In the genomic region with DNA sequence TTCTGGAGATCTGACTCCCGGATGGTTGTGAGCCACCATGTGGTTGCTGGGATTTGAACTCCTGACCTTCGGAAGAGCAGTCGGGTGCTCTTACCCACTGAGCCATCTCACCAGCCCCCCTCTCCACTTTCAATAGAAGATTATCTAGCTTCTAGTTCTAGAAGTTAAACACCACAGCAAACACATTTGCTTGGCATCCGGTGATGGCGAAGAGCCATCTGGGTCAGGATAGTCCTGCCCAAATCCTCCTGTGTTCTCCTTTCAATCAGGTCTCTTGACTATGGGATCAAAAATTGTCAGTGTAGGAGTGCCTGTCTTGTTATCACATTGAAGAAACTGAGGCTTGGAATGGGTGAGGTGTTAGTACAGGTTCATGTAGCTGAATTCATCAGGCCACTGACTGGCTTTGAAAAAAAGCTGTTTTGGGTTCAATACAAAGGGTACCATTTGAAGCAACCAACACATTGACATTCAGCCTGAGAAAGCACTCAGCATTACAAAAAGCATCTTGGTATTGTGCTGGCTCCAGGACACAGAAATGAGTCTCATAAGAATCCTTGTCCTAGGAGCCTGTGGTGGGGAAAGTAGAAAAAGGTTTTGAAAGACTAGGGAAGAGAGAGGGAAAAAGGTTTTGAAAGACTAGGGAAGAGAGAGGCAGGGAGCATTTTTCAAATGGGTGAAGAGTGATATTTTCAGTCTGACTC, we compare ENCODE assay signal across 19 mouse cellular contexts. TPM values are rescaled to one million over a fixed set of nuclear protein-coding genes. Genes with fewer than 3 reads are reported as not detected.
"Had no signal": no experiment of that assay in that cellular context is flagged by ENCODE, and none has a peak within 500 bp of the region (broad histone marks: within the 10 kb centered on the region; RNA-seq: fewer than 3 reads in every experiment).

No protein-coding gene starts in this region.

- H3K9ac ChIP-seq: limb, embryonic 12.5 days; liver, embryonic 13.5 days; liver, postnatal 0 days; lung, embryonic 15.5 days; midbrain, embryonic 12.5 days had no signal

- H3K4me3 ChIP-seq: limb, embryonic 12.5 days; liver, embryonic 13.5 days; lung, embryonic 15.5 days; megakaryocyte, embryonic 14.5 days; midbrain, embryonic 12.5 days had no signal

- H3K27ac ChIP-seq: limb, embryonic 12.5 days; liver, embryonic 13.5 days; lung, embryonic 15.5 days; macrophage; midbrain, embryonic 12.5 days had no signal

- H3K27me3 ChIP-seq: limb, embryonic 12.5 days; lung, embryonic 15.5 days; midbrain, embryonic 12.5 days had no signal

- DNase-seq: kidney, adult 18-20 months; kidney, postnatal 10 days; kidney, postnatal 4 days; liver; liver, embryonic 13.5 days; liver, postnatal 0 days; lung, postnatal 14 days; right cerebral cortex, postnatal 25 days; thymus, postnatal 36 days had no signal

- H3K36me3 ChIP-seq: liver, embryonic 13.5 days had no signal

- ATAC-seq: liver, postnatal 0 days had no signal

- H3K9me3 ChIP-seq: limb, embryonic 12.5 days; liver, embryonic 13.5 days; lung, embryonic 15.5 days; midbrain, embryonic 12.5 days had no signal

- H3K4me2 ChIP-seq: limb, embryonic 12.5 days; liver, embryonic 13.5 days; lung, embryonic 15.5 days; midbrain, embryonic 12.5 days had no signal

RNA-seq across cellular contexts. Expression of a gene that starts 56.5 kb away (rescaled TPM):
- polyA plus RNA-seq: kidney, embryonic 14.5 days; limb, embryonic 12.5 days; liver, embryonic 13.5 days; liver, postnatal 0 days; lung, embryonic 15.5 days; macrophage; neural tube, embryonic 11.5 days; small intestine, adult 2 months; stomach, embryonic 16.5 days; thymus, postnatal 0 days had no signal
